Mouse (Mus musculus) lung, postnatal 4 days (tissue): ENCODE measurements around the gene Fam102a.

Experiments
- DNase-seq, 2 experiments: peaks; one replicate each; pipeline ENCODE4 v3.0.0; 2021

The Fam102a gene

GRCm38 (mm10) chr2:32547380-32547779 lies 12.2 kb downstream of the Fam102a start:
- no peak for DNase-seq

- DNase-seq = peak in 1 of 2 experiments; percentile 40
Observed at GRCm38 (mm10) chr2:32547964-32548739, 13.0 kb downstream of the Fam102a start.

DNA sequence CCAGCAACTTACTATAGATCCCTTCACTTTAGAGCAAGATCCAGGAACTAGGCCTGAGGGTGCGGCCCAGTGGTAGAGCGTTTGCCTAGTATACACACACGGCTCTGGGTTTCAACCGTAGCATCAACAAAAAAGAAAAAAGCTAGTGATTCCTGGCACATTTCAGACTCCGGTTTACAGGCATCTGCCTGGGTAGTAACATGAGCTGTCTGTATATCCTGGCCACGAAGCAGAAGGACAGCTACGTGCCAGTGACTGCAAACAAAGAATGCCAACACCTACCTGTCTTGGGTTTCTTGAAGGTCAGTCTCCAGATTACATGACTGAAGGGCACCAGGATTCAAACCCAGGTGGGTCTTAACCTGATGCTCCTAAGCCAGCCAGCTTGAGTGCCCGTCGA lies 14.0 kb downstream of the Fam102a start:
- DNase-seq = no peak

- DNase-seq = peak; percentile 40 to 77
Observed at GRCm38 (mm10) chr2:32549764-32550163, 14.6 kb downstream of the Fam102a start.

DNA sequence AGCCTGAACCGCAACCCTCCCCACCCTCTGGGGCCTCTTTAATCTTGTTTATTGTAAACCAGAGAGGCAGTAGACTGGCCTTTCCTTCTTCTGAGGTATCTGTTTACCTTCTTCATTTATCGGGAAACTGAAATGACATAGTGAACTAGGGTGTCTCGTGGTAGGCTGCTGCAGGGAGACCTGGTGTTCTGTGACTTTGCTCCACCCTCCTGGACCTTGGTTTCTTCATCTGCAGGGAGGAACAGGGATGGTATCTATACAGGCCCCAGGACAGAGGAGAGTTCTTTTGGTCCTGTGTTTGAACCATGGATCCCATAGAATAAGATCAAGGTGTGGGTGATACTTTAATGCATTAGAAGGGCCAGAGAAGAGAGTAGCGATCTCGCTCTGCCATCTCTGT lies 16.1 kb downstream of the Fam102a start:
- DNase-seq = no peak

DNA sequence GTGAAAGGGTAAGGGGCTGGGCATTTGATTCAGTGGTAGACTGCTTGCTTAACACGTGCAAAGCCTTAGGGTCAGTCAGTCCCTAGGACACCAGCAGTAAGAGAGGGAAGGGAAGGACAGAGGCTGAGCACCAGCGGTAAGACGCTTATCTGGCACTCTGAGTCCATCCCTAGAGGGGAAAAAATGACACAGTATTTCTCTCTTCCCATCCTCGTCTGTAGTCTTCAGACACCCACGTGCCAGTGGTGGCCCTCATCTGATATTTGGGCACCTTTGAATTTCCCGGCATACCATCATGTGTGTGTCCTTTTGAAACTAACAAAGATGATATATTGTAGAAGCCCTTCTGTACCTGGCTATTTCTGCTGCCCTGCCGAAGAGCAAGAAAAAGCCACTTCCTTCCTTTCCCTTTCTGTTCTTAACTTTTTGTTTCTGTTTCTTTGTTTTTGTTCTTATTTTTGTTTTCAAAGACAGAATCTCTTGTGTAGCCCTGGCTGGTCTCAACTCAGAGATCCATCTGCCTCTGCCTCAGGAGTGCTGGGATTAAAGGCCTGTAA lies 18.5 kb downstream of the Fam102a start:
- no peak for DNase-seq

DNA sequence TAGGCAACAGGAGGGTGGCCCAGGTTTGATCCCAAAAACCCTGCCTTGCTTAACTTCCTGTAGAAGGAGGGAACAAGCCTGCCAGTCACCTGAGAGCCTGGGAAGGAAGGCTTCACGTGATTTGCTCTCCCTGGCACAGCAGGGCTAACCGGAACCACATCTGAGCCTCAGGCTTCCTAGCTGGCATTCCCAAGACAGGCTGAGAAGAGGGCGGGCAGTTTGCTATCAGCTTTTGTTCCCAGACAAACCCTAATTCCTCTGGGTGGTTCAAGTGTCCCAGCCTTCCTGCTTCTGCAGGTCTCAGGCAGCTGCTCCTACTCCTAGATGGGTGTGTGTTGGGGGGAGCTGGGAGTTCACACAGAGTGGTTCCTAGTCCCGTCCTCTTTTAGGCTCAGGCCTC lies 20.4 kb downstream of the Fam102a start:
- DNase-seq = peak; percentile 34 to 64

GRCm38 (mm10) chr2:32556019-32556418 lies 20.9 kb downstream of the Fam102a start:
- no peak for DNase-seq

DNA sequence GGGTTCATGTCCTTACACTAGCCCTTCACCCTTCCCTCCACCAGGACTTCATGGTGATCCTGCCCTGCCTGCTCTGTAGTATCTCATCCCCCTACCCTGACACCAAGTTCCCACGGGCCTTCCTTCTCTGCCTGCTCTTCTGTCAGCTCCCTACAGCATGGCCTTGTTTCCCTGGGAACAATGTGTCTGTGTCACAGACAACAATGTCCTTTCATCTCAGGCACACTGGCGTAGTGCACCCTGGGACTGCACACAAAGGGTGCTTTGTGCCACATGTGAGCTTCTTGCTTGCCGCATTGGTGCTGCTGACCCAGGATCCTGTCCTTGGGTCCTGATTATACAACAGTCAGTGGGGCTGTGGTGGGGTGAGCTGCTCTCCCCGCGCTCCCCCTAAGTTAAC lies 24.4 kb downstream of the Fam102a start:
- DNase-seq = no peak

DNA sequence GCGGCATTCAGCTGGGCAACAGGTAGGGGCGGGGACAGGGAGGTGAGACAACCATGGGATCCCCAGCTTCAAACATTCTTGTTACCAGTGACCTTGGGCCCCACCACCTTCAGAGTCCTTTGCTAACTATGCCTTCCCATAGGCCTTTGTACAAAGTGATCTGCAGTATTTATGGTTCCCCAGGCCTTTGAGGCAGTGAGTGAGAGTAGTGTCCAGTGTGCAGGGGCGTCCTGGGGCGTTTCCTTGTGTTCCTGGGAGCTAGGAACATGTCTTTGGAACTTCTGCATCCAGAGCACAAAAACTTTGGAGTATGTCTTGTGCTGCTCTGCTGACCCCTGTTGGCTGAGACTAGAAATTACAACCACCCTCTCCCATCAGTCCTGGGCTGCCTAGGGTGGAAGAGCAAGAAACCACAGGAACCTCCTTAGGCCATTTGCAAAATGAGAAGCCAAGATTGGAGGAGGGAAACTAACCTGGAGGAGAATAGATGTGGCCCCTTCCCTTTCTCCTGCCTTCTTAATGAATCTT lies 31.5 kb downstream of the Fam102a start:
- DNase-seq = peak; percentile 59 to 81

- DNase-seq = peak in 1 of 2 experiments; percentile 54
Observed at GRCm38 (mm10) chr2:32568149-32568548, 33.0 kb downstream of the Fam102a start.

GRCm38 (mm10) chr2:32568941-32569340 lies 33.8 kb downstream of the Fam102a start:
- no peak for DNase-seq

GRCm38 (mm10) chr2:32570698-32571494 lies 35.8 kb downstream of the Fam102a start, which contains the start of gene Dpm2:
Gene Dpm2 (plus strand): TSS chr2:32570858.
- peak; percentile 91 to 93 for DNase-seq

DNA sequence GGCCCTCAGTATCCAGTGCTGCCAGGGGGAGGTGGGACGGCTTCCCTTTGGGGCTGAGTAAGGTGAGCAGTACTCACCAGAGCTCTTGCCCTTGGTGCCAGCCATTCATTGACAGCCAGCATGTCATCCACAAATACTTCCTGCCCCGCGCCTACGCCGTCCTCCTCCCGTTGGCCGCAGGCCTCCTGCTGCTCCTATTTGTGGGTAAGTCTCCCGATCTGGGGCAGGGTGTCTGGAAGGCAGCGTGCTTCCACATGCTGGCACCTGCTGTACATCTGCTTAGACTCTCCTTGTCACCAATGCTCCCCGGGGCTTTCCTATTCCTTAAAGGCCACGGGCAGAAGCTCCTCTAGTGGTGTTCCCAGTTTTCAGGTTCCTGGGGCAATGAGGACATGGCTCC lies 37.1 kb downstream of the Fam102a start:
- DNase-seq = no peak

DNA sequence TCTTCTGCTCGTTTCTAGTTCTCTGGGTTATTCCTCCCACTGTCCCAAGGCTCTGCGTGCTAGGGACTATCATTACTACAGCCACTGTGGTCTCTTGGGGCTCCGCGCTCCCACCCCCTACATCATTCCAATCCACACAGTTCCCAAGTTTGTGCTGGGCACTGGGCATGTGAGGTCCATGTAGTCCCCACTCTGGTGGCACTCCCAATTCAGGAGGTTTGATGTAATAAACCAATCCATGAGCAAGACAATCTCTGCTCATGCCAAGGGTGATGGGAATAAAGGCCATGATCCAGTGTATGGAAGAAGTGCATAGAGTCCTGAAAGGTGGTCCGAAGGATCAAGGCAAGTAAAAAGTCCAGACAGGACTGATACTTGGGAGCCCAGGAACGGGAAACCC lies 39.4 kb downstream of the Fam102a start, which contains the start of gene Pip5kl1:
Gene Pip5kl1, plus strand, starts transcription at position 301 of the 400 bp plus-strand sequence.
- no peak for DNase-seq

DNA sequence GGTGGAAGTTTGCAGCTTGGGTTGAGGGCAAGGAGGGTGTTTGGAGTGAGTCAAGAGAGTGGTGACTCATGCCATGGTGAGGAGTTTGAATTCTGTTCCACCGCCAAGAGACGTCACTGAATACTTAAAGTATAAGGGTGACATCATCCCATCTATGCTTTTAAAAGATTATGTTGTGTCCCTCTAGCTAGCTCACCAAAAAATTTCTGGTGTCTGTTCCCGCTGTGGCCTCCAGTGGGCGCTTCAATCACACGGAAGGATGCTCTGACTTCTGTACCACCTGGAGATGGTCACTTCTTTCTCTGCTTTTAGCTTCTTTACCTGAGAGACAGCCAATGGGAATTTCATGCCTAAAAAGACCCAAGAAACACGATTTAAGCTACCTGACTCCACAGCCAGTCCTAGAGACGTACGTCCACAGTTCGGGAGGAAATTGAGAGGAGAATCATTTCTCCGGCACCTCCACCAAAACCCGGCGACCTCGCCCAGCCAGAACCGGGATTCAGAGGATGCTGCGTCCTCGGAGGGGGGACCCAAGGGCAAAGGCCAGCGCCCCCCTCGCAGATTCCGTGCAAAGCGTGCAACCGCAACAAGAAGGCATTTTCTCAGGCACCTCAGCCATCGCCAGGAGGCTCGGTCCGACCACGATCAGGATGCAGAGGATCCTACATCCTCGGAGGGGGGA lies 39.9 kb downstream of the Fam102a start:
- peak in 1 of 2 experiments; percentile 66 for DNase-seq

- DNase-seq = peak in 1 of 2 experiments; percentile 38
Observed at GRCm38 (mm10) chr2:32575586-32576160, 40.5 kb downstream of the Fam102a start, which contains the start of gene 9430097D07Rik. Gene 9430097D07Rik (minus strand): TSS chr2:32575684.

GRCm38 (mm10) chr2:32576532-32576931 lies 41.4 kb downstream of the Fam102a start:
- DNase-seq = no peak

DNA sequence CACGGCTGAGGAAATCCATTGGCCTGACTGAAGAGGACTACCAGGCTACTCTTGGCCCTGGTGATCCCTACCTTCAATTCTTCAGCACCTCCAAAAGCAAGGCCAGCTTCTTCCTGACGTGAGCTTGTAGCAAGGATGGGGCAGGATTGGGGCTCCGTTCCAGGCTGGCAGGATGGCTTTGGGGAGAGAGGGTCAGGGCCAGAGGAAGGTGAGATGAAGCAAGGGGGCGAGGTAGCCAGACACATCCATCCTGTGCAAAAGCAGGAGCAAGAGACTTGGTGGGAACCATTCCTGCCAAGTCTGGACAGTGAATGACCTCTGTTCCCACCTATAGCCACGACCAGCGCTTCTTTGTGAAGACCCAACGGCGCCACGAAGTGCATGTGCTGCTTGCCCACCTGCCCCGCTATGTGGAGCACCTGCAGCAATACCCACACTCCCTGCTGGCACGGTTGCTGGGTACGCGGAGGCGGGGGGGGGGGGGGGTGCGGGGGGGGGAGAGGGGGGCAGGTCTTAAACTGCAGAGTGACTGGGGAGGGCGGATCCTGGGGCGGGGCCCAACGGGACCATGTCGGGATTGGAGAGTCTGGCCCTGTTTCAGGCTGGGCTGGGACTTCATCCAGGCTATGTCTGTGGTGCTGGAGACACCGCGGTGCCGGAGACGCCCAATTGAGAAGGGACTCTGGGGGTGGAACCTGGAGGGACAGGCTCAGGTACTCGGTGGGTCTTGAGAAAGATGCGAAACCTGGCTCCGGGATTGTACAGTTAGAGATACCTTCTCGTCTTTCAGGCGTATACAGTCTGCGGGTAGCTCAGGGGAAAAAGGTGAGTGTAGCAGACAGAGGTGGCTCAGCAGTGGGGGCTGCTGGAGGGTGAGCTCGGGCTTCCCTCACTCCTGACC lies 43.3 kb downstream of the Fam102a start:
- DNase-seq = peak; percentile 50 to 68

DNA sequence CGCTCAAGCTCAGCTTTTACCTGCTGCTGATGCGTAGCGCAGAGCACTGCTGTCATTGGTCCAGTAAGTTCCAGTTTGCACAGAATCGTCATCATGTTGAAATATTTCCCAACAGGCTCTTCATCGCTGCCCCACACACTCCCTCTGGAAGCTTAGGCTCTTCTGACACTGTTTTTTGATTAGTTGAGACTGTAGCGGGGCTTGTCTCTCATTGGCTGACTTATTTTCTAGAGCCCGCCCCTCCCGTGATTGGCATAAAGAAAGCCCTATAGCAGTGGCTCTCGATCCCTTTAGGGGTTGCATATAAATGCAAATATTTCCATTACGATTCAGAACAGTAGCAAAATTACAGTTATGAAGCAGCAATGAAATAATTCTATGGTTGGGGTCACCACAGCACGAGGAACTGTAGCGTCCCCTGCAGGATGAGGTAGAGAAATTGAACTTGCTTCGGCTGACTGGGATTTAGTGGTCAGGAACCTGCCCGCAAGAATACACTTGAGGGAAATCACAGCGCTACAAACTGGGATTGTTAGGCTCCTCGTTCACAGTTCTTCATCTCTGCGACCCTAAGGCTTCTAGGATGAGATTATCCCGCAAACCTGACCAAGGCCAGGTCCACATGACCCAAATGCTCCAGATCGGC lies 46.4 kb downstream of the Fam102a start:
- peak; percentile 71 to 78 for DNase-seq
